Mouse (Mus musculus): ENCODE data around the gene Fcrl5. TPM values are rescaled to one million over a fixed set of nuclear protein-coding genes. Genes with fewer than 3 reads are reported as not detected.

Gene Fcrl5
- polyA plus RNA-seq, 1 experiment, result not detected

DNA sequence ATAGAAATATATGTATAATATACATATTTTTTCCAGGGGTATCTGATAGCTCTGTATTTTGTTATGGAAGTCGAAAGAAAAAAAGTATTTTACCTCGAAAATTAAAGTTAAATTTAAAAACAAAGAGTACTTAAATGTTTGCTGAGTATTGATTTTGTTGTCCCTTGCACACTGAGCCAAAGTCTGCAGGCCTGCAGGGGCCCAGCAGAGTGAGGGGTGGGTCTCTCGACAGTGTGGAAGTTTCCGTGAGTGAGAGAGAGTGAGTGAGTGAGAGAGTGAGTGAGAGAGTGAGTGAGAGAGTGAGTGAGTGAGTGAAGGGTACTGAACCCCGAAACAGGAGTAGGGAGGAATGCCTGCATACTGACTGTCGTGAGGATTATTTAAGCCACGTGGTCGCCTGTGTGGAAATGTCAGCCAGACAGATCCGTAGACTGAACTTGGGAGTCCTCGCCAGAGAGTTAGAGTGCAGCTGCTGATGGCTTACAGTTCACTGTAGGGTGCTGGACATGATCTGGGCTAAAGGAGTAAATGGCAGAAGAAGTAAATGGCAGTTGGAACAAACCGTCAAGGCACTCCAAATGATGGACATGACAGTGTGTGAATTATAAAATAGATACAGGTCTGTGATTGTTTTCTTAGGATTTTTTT is 104.6 kb downstream of the Fcrl5 start:
- DNase-seq, result peak in 1 of 2 experiments; percentile 36
- Histone ChIP-seq H3K4me1 (ENCODE audit: control insufficient read depth, insufficient read depth, low read length) (peaks cover 11% of the 10 kb centered on the region), H3K27ac (ENCODE audit: insufficient read depth, low read length) (no peak overlapping the region), H3K27me3 (ENCODE audit: control insufficient read depth, insufficient read depth, low read length) (no peaks in the 10 kb centered on the region), H3K4me3 (replicated peaks; ENCODE audit: insufficient read depth, low read depth, low read length) (no peak overlapping the region)
- 31% methylated on average over 11 of the region's 11 CpGs for WGBS
- TF ChIP-seq CTCF (IDR thresholded peaks at IDR 0.05; ENCODE audit: borderline replicate concordance, insufficient read depth, low read depth, low read length) (no peak), POLR2A (IDR thresholded peaks at IDR 0.05; ENCODE audit: borderline replicate concordance, insufficient read depth, low read length) (no peak)

DNA sequence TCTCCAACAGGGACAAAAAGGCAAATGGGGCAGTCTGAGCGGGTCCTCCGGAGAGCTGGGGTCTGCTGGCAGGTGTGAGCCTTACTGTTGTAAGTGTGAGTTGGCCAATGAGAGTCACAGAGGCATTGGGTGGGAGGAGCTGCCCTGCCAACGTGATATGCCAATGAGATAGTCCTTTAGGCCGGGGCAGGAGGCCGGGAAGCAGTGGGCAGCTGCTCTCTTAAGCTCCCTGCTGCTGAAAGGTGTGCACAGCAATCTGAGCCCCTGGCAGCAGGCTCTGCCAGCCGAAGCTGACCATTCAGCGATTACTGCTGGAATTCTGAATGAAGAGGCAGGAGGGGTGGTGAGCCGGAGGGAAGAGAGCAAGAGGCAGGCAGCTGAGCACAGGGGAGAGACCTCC is 105.1 kb downstream of the Fcrl5 start:
- peak; percentile 29 to 31 for DNase-seq
- H3K4me1 ChIP-seq (ENCODE audit: control insufficient read depth, insufficient read depth, low read length), result peaks cover 11% of the 10 kb centered on the region
- H3K4me3 ChIP-seq (replicated peaks; ENCODE audit: insufficient read depth, low read depth, low read length), result no peak overlapping the region
- WGBS, result 14% methylated on average over 8 of the region's 8 CpGs
- TF ChIP-seq CTCF (IDR thresholded peaks at IDR 0.05; ENCODE audit: borderline replicate concordance, insufficient read depth, low read depth, low read length) (no peak), POLR2A (IDR thresholded peaks at IDR 0.05; ENCODE audit: borderline replicate concordance, insufficient read depth, low read length) (no peak)
- no peak overlapping the region for H3K27ac ChIP-seq (ENCODE audit: insufficient read depth, low read length)
- no peaks in the 10 kb centered on the region for H3K27me3 ChIP-seq (ENCODE audit: control insufficient read depth, insufficient read depth, low read length)

DNA sequence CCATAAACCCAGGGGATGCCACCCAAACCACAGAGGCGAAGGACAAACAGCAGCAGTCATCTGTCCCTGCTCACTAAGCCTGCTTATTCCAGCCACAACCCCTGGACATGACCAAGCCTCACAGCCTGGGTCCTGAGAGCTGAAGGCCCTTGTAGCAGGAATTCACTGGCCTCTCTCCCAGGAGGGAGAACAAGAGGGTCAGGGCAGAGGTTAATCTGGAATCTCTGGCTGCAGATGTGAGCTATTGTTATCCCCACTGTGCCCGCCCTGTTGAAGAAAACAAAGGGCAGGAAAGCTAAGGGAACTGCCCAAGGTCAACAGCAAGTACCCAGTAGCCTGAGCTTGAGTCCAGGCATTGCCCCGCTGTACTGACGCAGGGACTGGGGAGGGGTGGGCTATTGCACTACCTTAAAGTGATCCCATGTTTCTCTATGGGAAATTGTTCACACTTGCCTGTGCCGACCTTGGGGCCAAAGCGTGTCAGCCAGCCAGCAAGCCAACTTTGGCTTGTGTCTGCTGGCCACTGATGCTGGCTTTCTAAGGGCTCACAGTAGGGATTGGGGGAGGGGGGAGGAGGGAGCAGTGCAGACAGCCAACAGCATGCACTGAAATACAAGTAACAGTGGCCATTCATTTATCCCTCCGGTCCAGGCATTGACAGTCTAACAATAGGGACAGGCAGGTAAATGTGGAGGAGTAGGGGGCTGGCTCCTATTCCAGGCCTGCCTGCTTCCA is 107.1 kb downstream of the Fcrl5 start:
- H3K4me1 ChIP-seq (ENCODE audit: control insufficient read depth, insufficient read depth, low read length), result peaks cover 11% of the 10 kb centered on the region
- H3K27ac ChIP-seq (ENCODE audit: insufficient read depth, low read length), result no peak overlapping the region
- 42% methylated on average over 7 of the region's 7 CpGs for WGBS
- DNase-seq, result no peak
- H3K4me3 ChIP-seq (replicated peaks; ENCODE audit: insufficient read depth, low read depth, low read length), result no peak overlapping the region
- H3K27me3 ChIP-seq (ENCODE audit: control insufficient read depth, insufficient read depth, low read length), result no peaks in the 10 kb centered on the region
- TF ChIP-seq POLR2A (IDR thresholded peaks at IDR 0.05; ENCODE audit: borderline replicate concordance, insufficient read depth, low read length) (no peak), CTCF (IDR thresholded peaks at IDR 0.05; ENCODE audit: borderline replicate concordance, insufficient read depth, low read depth, low read length) (no peak)

GRCm38 (mm10) chr3:87545554-87545953 is 110.0 kb downstream of the Fcrl5 start:
- no peaks in the 10 kb centered on the region for H3K27me3 ChIP-seq (ENCODE audit: control insufficient read depth, insufficient read depth, low read length)
- H3K4me1 ChIP-seq (ENCODE audit: control insufficient read depth, insufficient read depth, low read length), result peaks cover 3% of the 10 kb centered on the region
- no peak overlapping the region for H3K4me3 ChIP-seq (replicated peaks; ENCODE audit: insufficient read depth, low read depth, low read length)
- no peak for TF ChIP-seq POLR2A (IDR thresholded peaks at IDR 0.05; ENCODE audit: borderline replicate concordance, insufficient read depth, low read length)
- no peak for TF ChIP-seq CTCF (IDR thresholded peaks at IDR 0.05; ENCODE audit: borderline replicate concordance, insufficient read depth, low read depth, low read length)
- H3K27ac ChIP-seq (ENCODE audit: insufficient read depth, low read length), result no peak overlapping the region
- no peak for DNase-seq
- 90% methylated on average over 3 of the region's 3 CpGs for WGBS

GRCm38 (mm10) chr3:87546291-87546721 is 110.7 kb downstream of the Fcrl5 start:
- no peak for TF ChIP-seq CTCF (IDR thresholded peaks at IDR 0.05; ENCODE audit: borderline replicate concordance, insufficient read depth, low read depth, low read length)
- TF ChIP-seq POLR2A (IDR thresholded peaks at IDR 0.05; ENCODE audit: borderline replicate concordance, insufficient read depth, low read length), result no peak
- peaks cover 1% of the 10 kb centered on the region; the same call in 1 of the 2 replicates for H3K4me1 ChIP-seq (ENCODE audit: control insufficient read depth, insufficient read depth, low read length)
- no peak overlapping the region for H3K27ac ChIP-seq (ENCODE audit: insufficient read depth, low read length)
- H3K4me3 ChIP-seq (replicated peaks; ENCODE audit: insufficient read depth, low read depth, low read length), result no peak overlapping the region
- H3K27me3 ChIP-seq (ENCODE audit: control insufficient read depth, insufficient read depth, low read length), result no peaks in the 10 kb centered on the region
- no peak for DNase-seq
- 60% methylated on average over 10 of the region's 10 CpGs for WGBS

DNA sequence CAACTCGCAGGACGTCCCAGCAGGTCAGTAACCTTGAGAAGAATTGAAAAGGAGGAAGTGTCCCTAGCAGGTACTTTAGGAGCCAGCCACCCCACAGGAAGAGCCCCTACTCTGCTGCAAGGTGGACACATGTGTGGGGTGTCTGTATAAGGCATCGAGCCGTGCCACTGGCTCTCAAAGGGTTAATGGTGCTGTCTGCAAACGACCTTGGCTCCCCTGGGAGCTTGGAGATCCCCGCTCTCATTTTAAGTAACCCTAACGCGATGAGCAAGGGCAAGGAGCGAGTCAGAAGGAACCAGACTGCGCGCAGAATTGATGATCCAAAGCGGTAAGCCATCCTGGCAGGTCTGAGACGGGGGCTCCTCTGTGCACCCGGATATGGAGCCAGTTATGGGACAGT is 114.3 kb downstream of the Fcrl5 start:
- Histone ChIP-seq H3K4me1 (ENCODE audit: control insufficient read depth, insufficient read depth, low read length) (no peaks in the 10 kb centered on the region), H3K27me3 (ENCODE audit: control insufficient read depth, insufficient read depth, low read length) (no peaks in the 10 kb centered on the region), H3K27ac (ENCODE audit: insufficient read depth, low read length) (no peak overlapping the region), H3K4me3 (replicated peaks; ENCODE audit: insufficient read depth, low read depth, low read length) (no peak overlapping the region)
- TF ChIP-seq POLR2A (IDR thresholded peaks at IDR 0.05; ENCODE audit: borderline replicate concordance, insufficient read depth, low read length), result no peak
- no peak for TF ChIP-seq CTCF (IDR thresholded peaks at IDR 0.05; ENCODE audit: borderline replicate concordance, insufficient read depth, low read depth, low read length)
- DNase-seq, result no peak
- WGBS, result 20% methylated on average over 14 of the region's 14 CpGs

Other genes with a start within 250 kb of the Fcrl5 start
- gene Fcrls, start 172.0 kb upstream of the Fcrl5 start, polyA plus RNA-seq (2012; rRNA removed), result 4.3 and 4.5 TPM in 2 replicates
- 0.05 TPM in 1 of 2 replicates, not detected in the other for gene Cd5l, start 77.9 kb upstream of the Fcrl5 start, polyA plus RNA-seq (2012; rRNA removed)
- gene Fcrl1, start 59.4 kb upstream of the Fcrl5 start, polyA plus RNA-seq (2012; rRNA removed), result 0.21 and 0.29 TPM in 2 replicates
- 17.3 and 18.3 TPM in 2 replicates for gene Etv3, start 89.6 kb downstream of the Fcrl5 start, polyA plus RNA-seq (2012; rRNA removed)
- gene Arhgef11, start 181.8 kb downstream of the Fcrl5 start, polyA plus RNA-seq (2012; rRNA removed), result 52.2 and 53.2 TPM in 2 replicates